Mouse (Mus musculus): ENCODE measurements at regions not wholly inside any gene's neighbourhood (a gene's known extent, or its start where the extent isn't known, plus 50 kb on each side); places are given as distances from the start of the nearest gene placed in this dataset.

- TF ChIP-seq EP300 (IDR thresholded peaks at IDR 0.05): no peak
- no peak for TF ChIP-seq CTCF (IDR thresholded peaks at IDR 0.05)
Observed at GRCm38 (mm10) chr10:111566873-111567381, 60.8 kb downstream of the Phlda1 start.

Measured in lung, postnatal 0 days (tissue).